Mouse (Mus musculus) hindbrain, embryonic 13.5 days (tissue): ENCODE data around the gene Rilpl1. TPM values are rescaled to one million over a fixed set of nuclear protein-coding genes. Genes with fewer than 3 reads are reported as not detected.
"Not testable (repeated sequence)": the region's sequence is repeated elsewhere in the genome, so short reads cannot be mapped to it uniquely, and the experiment has no call there.

Source experiments
- ATAC-seq: fragments of 200-750 bp; cut with Nextera tagmentation; 2 replicates; pipeline ENCODE4 v1.8.0; 2017; ENCODE audit warnings: moderate TSS enrichment; ENCODE audit not compliant: low FRiP score
- H3K27ac ChIP-seq: fragments of 300-500 bp; sonication (generic); 2 replicates; pipeline ENCODE4 v1.5.1; 2015; ENCODE audit warnings: inconsistent platforms, mild to moderate bottlenecking, moderate library complexity
- H3K27me3 ChIP-seq: fragments of 300-500 bp; sonication (generic); 2 replicates; pipeline ENCODE4 v1.6.1; 2015; ENCODE audit warnings: mild to moderate bottlenecking, inconsistent platforms
- H3K36me3 ChIP-seq: fragments of 300-500 bp; sonication (generic); 2 replicates; pipeline ENCODE4 v1.6.1; 2015; ENCODE audit warnings: mild to moderate bottlenecking, inconsistent platforms
- H3K4me1 ChIP-seq: fragments of 300-500 bp; sonication (generic); replicated peaks from 2 replicates; pipeline ENCODE4 v1.6.1; 2015; ENCODE audit warnings: inconsistent platforms
- H3K4me2 ChIP-seq: fragments of 300-500 bp; sonication (generic); 2 replicates; pipeline ENCODE4 v1.6.1; 2015; ENCODE audit warnings: inconsistent platforms, mild to moderate bottlenecking, moderate library complexity
- H3K4me3 ChIP-seq: fragments of 300-500 bp; sonication (generic); 2 replicates; pipeline ENCODE4 v1.5.1; 2015; ENCODE audit warnings: mild to moderate bottlenecking, inconsistent platforms
- H3K9ac ChIP-seq: fragments of 300-500 bp; sonication (generic); 2 replicates; pipeline ENCODE4 v1.6.1; 2015; ENCODE audit warnings: mild to moderate bottlenecking, inconsistent platforms
- H3K9me3 ChIP-seq: fragments of 300-500 bp; sonication (generic); 2 replicates; pipeline ENCODE4 v1.6.1; 2016; ENCODE audit warnings: inconsistent platforms
- WGBS: fragments of 180-500 bp; shearing (Covaris S2); methylation state at CpG from one replicate; pipeline ENCODE4 v1.1.7; 2015; 5-methylcytosine and 5-hydroxymethylcytosine counted together
- polyA plus RNA-seq: library from polyadenylated mRNA; unstranded; fragments of >200 nt; fragmentation: Nextera tagmentation; extraction: Ambion mirVana; gene quantifications from 2 replicates; pipeline ENCODE4 v1.2.1, GENCODE M21; 2015

Rilpl1 gene
- polyA plus RNA-seq, 1 experiment from 2014 or later = 12.1 TPM

DNA sequence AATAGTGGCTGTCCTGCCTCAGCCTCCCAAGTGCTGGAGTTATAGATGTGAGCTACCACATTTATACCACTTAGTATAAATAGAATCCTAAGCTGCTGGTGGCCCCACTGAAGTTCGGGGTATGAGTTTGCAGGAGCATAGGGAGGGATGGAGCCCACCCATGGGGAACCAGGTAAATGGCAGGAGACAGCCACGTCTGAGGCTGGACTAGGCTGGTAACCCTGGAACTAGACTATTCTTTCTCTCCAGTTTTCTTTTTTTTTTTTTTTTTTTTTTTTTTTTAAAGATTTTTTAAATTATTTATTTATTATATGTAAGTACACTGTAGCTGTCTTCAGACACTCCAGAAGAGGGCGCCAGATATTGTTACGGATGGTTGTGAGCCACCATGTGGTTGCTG lies 31.2 kb downstream of the Rilpl1 start:
- not testable (repeated sequence) for H3K4me3 ChIP-seq, H3K9me3 ChIP-seq, H3K9ac ChIP-seq, H3K27me3 ChIP-seq, ATAC-seq, H3K27ac ChIP-seq, H3K4me2 ChIP-seq
- 78% methylated on average over 4 of the region's 4 CpGs for whole genome bisulfite sequencing
- Histone ChIP-seq H3K4me1 (peaks cover 15% of the 10 kb centered on the region), H3K36me3 (peaks cover 46% of the 10 kb centered on the region)

DNA sequence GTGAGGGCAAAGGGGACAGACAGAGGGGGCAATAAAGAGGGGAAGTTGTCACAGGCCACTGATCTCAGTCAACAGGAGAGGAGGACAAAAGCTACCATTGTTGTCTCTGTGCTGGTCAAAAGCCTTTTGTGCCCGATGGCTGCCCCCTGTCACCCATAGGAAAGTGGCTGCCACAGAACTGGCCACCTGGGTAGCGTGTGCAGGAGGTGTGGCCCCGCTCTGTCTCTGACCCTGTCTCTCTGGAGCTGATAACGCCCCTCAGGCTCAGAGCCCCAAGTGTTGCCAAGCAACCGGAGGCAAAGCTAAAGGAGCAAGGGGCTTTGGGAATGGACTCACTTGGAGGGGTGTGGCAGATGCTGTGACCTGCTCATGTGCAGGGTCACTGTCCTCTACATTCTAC lies 32.2 kb downstream of the Rilpl1 start:
- H3K9me3 ChIP-seq = no peaks in the 10 kb centered on the region
- H3K4me2 ChIP-seq = no peak overlapping the region
- H3K9ac ChIP-seq = no peak overlapping the region
- H3K27me3 ChIP-seq = no peaks in the 10 kb centered on the region
- H3K4me1 ChIP-seq = peaks cover 15% of the 10 kb centered on the region
- no peak overlapping the region for H3K4me3 ChIP-seq
- H3K27ac ChIP-seq = no peak overlapping the region
- H3K36me3 ChIP-seq = peaks cover 40% of the 10 kb centered on the region
- 15% methylated on average over 5 of the region's 5 CpGs for WGBS
- no peak for ATAC-seq

DNA sequence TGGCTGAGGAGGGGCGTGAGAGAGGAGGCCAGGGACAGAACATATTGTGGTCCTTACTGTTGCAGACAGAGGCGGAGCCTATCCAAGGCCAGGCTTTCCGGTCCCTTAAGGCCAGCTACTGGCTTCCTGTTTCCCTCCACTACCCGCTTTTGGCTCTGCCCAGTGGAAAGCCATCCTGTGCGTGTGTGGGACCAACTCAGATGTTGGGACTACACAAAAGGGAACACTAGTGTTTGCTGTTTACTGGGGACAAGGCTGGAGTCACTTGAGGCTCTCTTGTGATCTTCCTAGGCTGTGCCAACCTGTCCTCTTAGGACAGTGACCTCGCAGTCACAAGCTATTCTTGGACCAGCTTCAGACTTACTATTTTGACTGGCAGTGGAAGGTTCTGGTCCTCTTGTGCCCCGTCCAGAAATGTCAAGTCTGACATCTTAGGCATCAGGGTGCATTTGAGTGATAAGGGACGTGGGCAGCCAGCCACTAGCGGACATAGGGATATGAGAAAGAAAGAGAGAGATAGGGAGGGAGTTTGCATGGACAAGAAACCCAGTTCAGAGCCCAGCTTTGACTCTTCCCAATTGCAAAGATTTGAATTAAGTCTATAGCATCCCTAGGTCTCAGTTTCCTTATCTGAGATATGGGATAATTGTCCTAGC lies 32.8 kb downstream of the Rilpl1 start:
- peaks cover 15% of the 10 kb centered on the region for H3K4me1 ChIP-seq
- no peaks in the 10 kb centered on the region for H3K9me3 ChIP-seq
- H3K27me3 ChIP-seq = no peaks in the 10 kb centered on the region
- no peak overlapping the region for H3K4me2 ChIP-seq
- H3K27ac ChIP-seq = no peak overlapping the region
- ATAC-seq = no peak
- H3K9ac ChIP-seq = no peak overlapping the region
- WGBS = 76% methylated on average over 9 of the region's 9 CpGs
- peaks cover 46% of the 10 kb centered on the region for H3K36me3 ChIP-seq
- H3K4me3 ChIP-seq = no peak overlapping the region

GRCm38 (mm10) chr5:124496614-124497514 lies 34.3 kb downstream of the Rilpl1 start:
- H3K4me2 ChIP-seq = no peak overlapping the region
- H3K4me1 ChIP-seq = peaks cover 15% of the 10 kb centered on the region
- no peak for ATAC-seq
- no peaks in the 10 kb centered on the region for H3K9me3 ChIP-seq
- H3K27me3 ChIP-seq = no peaks in the 10 kb centered on the region
- WGBS = 75% methylated on average over 15 of the region's 15 CpGs
- H3K9ac ChIP-seq = peak overlapping the region; percentile 29; the same call in 1 of the 2 replicates
- H3K4me3 ChIP-seq = no peak overlapping the region
- peaks cover 51% of the 10 kb centered on the region for H3K36me3 ChIP-seq
- H3K27ac ChIP-seq = no peak overlapping the region

DNA sequence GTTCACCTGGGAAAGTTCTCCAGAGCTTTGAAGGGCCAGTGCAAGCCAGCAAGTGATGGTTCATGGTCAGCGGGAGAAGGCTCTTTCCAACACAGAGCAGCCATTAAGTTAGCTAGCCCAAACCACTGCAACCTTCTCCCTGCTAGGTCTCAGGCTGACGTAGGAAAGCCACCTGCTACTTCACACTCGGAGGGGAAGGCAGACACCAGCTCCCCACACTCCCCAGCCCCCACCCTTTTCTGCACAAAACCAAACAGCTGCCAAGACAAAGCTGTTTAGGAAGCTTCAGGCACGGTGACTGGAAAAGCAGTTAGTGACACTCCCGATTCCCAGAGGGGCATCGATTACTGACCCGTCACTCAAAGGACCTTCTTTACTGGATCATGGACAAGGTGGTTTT lies 35.6 kb downstream of the Rilpl1 start:
- Histone ChIP-seq H3K27ac (no peak overlapping the region), H3K4me2 (no peak overlapping the region), H3K4me3 (no peak overlapping the region), H3K4me1 (peaks cover 15% of the 10 kb centered on the region), H3K27me3 (no peaks in the 10 kb centered on the region), H3K9ac (peak overlapping the region; percentile 30; the same call in 1 of the 2 replicates), H3K36me3 (peaks cover 51% of the 10 kb centered on the region), H3K9me3 (no peaks in the 10 kb centered on the region)
- WGBS = 35% methylated on average over 7 of the region's 7 CpGs
- ATAC-seq = no peak

- Histone ChIP-seq H3K27ac (no peak overlapping the region), H3K4me3 (no peak overlapping the region), H3K4me1 (peaks cover 11% of the 10 kb centered on the region), H3K9me3 (no peaks in the 10 kb centered on the region), H3K9ac (no peak overlapping the region), H3K4me2 (no peak overlapping the region), H3K27me3 (no peaks in the 10 kb centered on the region), H3K36me3 (peaks cover 58% of the 10 kb centered on the region)
- WGBS = 95% methylated on average over 11 of the region's 11 CpGs
- ATAC-seq = no peak
Measured at GRCm38 (mm10) chr5:124493455-124493854, 37.7 kb downstream of the Rilpl1 start.

DNA sequence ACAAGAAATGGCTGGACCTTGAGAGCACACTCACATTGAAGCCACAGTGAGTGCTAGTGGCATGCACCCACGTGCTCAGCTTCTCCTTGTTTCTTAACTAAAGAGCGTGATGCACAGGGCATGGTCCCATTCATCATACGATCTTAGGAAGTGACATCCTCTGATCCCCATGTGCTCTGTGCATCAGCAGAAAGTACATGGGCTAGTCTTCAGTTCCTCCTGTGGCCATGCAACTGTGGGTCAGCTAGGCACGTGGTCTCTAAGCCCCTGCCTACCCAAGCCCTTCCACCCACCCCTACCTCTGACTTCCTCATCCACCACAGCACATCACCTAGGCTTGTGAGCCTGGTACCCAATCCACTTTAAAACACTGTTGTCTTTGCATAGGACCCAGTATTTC lies 38.6 kb downstream of the Rilpl1 start:
- H3K4me1 ChIP-seq = peaks cover 11% of the 10 kb centered on the region
- H3K36me3 ChIP-seq = peaks cover 58% of the 10 kb centered on the region
- H3K9me3 ChIP-seq = no peaks in the 10 kb centered on the region
- H3K27ac ChIP-seq = no peak overlapping the region
- 86% methylated on average over 4 of the region's 4 CpGs for WGBS
- H3K9ac ChIP-seq = no peak overlapping the region
- H3K27me3 ChIP-seq = no peaks in the 10 kb centered on the region
- no peak overlapping the region for H3K4me2 ChIP-seq
- no peak overlapping the region for H3K4me3 ChIP-seq
- no peak for ATAC-seq

GRCm38 (mm10) chr5:124491732-124492131 lies 39.5 kb downstream of the Rilpl1 start:
- Histone ChIP-seq H3K9ac (no peak overlapping the region), H3K36me3 (peaks cover 53% of the 10 kb centered on the region), H3K27ac (no peak overlapping the region), H3K4me3 (no peak overlapping the region), H3K4me1 (peaks cover 11% of the 10 kb centered on the region), H3K27me3 (no peaks in the 10 kb centered on the region), H3K4me2 (no peak overlapping the region), H3K9me3 (no peaks in the 10 kb centered on the region)
- 93% methylated on average over 4 of the region's 4 CpGs for WGBS
- ATAC-seq = no peak

GRCm38 (mm10) chr5:124488885-124489284 lies 42.3 kb downstream of the Rilpl1 start:
- no peaks in the 10 kb centered on the region for H3K27me3 ChIP-seq
- no peak overlapping the region for H3K27ac ChIP-seq

DNA sequence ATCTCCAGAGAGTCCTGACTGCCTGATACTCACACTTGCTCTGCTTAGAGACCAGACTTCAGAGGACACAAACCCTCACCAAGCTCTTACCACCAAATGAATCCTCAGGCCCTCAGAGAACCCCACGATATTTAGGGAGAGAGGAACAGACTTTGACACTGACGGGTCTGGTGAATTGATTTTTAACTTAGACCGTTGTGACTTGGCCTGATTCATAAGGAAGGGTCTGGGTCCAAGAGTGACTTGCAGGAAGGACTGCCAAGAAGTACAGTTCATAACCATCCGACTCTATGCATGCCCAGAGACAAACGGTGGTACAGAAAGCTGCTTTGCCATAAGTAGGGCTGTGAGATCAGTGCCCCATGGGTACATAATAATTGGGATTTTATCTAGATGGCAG lies 45.5 kb downstream of the Rilpl1 start:
- Histone ChIP-seq H3K4me1 (peaks cover 19% of the 10 kb centered on the region), H3K9ac (no peak overlapping the region), H3K9me3 (no peaks in the 10 kb centered on the region), H3K27ac (no peak overlapping the region), H3K27me3 (no peaks in the 10 kb centered on the region), H3K4me3 (no peak overlapping the region), H3K4me2 (no peak overlapping the region), H3K36me3 (peaks cover 12% of the 10 kb centered on the region)
- no peak for ATAC-seq
- 91% methylated on average over 5 of the region's 5 CpGs for WGBS

More at GRCm38 (mm10) chr5:124488885-124489284, 42.3 kb downstream of the Rilpl1 start:
- no peaks in the 10 kb centered on the region for H3K9me3 ChIP-seq
- H3K4me1 ChIP-seq = peaks cover 15% of the 10 kb centered on the region
- H3K36me3 ChIP-seq = peaks cover 44% of the 10 kb centered on the region
- WGBS = 92% methylated on average over 3 of the region's 3 CpGs
- peak overlapping the region; percentile 0; the same call in 1 of the 2 replicates for H3K9ac ChIP-seq
- H3K4me3 ChIP-seq = no peak overlapping the region
- H3K4me2 ChIP-seq = no peak overlapping the region
- ATAC-seq = no peak

- no peaks in the 10 kb centered on the region for H3K27me3 ChIP-seq
- no peaks in the 10 kb centered on the region for H3K9me3 ChIP-seq
- H3K36me3 ChIP-seq = 0 out of 2 replicates have a peak, but pooled peaks cover 3% of the 10 kb centered on the region
- peak overlapping the region; percentile 63 for H3K4me3 ChIP-seq
- H3K9ac ChIP-seq = peak overlapping the region; percentile 88
- peak; percentile 58 for ATAC-seq
- peak overlapping the region; percentile 98 for H3K27ac ChIP-seq
- WGBS = 8% methylated on average over 15 of the region's 15 CpGs
- peaks cover 22% of the 10 kb centered on the region for H3K4me1 ChIP-seq
- peak overlapping the region; percentile 74 for H3K4me2 ChIP-seq
Measured at GRCm38 (mm10) chr5:124483655-124484396, 47.4 kb downstream of the Rilpl1 start.
